Mouse (Mus musculus) CD4-positive helper T cell, adult 2 months (primary cell): ENCODE results near the gene Fam129b.
A peak's percentile ranks its signal among the peaks of the same experiment; 100 is the strongest.

Experiments
- DNase-seq: peaks from one replicate; pipeline ENCODE4 v3.0.0-alpha.2; 2012; ENCODE audit warnings: low read depth, missing footprints, low spot score

The Fam129b gene

DNA sequence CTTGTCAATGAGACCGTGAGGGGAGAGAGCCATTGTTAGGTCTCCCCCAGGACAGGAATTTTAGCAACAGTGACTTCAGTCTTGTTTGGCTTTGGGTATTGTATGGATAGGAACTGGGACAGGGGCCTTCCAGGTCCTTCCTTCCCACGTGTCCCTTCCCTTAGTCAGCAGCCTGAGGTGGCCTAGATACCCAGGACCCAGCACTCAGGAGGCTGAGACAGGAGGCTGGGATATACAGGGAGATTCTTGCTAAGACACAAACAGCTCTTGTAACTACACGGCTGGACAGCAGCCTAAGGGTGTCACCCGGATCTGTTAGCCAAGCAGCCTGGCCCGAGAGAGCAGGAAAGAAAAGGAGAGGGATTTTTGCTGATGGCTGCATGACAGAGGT is 16.3 kb upstream of the Fam129b start:
- no peak for DNase-seq

DNA sequence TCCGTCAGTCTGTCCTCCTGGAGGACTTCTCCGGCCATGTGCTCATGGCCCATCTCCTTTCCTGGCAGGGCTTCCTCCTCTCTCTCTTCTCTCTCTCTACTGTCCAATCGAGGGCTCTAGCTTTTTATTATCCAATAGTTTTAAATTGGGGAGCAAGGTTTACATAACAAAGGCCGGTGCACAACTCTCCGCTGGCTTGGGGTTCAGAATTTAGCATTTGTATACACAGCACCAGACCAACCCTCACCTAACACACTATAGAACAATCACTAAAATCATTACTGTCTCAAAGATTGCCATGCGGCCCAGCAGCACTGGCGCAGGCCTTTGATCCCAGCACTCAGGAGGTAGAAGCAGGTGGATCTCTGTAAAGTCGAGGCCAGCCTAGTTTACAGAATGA is 15.1 kb upstream of the Fam129b start:
- no peak for DNase-seq

DNA sequence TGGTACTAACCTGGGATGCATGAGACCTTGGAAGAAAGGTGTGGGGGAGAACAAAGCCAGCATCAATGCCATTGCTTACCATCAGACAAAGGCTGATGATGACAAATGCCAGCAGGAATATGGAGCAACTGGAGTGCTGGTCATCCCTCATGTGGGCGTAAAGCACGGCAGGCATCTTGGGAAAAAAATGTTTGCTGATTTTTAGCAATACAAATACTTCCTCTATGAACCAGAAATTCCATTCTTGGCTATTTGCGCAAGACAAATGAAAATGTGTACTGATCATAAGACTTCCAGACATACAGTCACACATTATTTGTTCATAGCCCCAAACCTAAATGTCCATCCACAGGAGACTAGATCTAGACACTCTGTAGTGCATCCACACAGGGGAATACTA is 12.6 kb upstream of the Fam129b start:
- DNase-seq, result no peak

DNA sequence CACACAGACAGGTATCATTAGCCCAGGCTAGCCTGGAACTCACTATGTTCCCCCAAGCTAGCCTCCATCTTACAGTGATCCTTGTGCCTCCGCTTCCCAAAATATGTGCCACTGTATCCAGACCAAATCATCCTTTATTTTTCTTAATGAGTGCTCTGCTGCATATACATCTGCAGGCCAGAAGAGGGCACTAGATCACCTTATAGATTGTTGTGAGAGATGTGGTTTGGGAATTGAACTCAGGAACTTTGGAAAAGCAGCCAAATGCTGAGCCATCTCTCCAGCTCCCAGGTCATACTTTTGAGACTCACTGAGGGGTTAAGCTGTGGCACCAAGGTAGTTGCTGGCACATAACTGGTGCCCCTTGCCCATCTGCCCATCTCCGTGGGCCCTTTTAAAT is 11.2 kb upstream of the Fam129b start:
- peak; percentile 26 for DNase-seq

DNA sequence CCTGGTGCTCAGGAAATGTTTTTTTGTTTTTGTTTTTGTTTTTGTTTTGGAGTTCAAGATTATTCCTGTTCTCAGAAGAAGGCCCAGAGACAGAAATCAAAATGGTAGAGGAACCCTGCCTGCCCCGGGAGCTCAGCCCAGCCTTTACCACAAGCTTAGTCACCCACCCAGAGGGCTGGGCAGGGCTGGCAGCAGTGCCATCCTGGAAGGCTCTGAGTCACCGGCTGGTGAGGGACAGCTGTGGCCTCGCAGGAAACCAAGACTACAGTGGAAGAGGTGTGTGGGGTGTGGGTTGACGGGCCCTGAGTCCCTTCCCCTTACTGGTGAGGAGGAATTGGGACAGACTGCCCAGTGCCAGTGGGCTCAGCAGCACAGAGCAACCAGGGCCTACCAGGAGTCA is 8.6 kb upstream of the Fam129b start:
- peak; percentile 60 for DNase-seq

DNA sequence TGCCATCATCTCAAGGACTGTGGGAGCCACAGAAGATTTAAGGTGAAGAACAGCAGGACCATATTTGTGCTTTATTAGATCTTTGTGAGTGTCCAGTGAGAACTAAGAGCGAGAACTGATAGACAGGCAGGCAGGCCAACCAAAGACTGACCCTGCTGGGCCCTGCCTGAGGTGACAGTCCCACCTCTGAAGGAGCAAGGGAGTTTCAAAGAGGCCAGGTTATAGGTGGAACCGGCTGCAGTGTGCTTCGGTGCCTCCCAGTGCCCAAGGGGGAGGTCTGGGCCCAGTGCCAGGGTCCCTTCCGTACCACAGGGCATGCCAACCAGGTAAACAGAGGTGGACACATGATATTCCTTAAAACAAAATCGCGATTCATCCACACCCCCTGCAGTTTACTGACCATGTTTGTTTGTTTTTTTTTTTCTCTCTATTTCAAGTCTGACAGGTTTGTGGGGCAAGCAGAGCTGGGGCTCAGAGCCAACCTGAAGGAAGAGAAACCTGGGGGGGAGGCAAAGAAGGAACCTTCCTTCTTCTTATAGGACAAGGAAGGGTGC is 6.1 kb upstream of the Fam129b start:
- DNase-seq, result no peak

DNA sequence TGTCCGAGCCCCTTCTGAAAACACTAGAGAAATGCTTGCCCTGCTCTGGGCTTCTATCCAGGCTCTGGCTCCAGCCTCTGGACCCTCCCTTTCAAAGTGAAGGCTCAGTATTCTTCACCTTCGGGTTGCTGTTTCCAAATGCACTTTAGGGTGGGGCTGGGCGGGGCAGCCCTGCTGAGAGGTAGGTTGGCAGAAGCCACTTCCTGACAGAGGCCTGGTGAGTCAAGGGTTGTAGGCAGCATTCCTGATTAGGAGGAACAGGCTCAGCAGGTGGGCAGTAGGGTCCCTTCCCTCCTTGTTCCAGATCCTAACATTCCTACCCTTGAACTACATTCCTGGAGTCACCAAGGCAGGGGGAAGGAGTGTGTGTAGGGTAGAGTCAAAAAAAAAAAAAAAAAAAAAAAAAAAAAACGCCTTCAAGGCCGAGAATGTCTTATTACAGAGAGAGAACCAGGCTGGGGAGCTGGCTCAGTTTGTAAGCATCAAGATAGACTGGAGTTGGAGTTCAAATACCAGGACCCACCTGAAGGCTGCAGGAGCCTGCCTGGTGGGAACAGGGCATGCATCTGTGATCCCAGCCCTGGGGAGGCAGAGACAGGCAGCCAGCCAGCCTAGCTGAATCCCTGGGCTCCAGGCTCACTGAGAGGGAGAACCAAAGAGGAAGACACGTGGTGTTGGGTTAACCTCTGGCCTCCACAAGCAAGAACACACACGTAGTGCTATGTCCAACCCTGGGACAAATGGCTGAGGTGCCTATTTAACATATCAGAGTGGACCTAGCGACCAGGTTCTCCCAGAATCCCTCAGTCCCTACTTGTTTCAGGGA is 5.4 kb upstream of the Fam129b start:
- DNase-seq, result peak; percentile 55

DNA sequence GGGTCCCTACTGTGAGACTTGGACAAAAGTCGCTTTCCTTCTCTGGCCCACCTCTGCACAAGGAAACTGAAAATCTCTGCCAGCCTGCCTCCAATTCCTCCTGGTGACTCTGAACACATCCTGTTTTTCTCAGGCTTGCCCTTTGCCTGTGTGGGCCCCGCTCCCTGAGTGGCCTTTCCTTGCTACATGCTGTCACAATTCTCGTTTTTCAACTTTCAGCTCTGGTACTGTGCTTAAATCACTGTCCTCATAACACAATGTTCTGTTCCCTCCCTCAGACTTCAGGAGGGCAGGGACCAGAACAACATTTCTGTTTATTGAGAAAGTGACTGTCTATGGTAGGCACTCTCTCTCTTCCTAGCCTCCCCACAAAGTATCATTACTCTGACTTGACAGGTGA is 1.8 kb upstream of the Fam129b start:
- no peak for DNase-seq

DNA sequence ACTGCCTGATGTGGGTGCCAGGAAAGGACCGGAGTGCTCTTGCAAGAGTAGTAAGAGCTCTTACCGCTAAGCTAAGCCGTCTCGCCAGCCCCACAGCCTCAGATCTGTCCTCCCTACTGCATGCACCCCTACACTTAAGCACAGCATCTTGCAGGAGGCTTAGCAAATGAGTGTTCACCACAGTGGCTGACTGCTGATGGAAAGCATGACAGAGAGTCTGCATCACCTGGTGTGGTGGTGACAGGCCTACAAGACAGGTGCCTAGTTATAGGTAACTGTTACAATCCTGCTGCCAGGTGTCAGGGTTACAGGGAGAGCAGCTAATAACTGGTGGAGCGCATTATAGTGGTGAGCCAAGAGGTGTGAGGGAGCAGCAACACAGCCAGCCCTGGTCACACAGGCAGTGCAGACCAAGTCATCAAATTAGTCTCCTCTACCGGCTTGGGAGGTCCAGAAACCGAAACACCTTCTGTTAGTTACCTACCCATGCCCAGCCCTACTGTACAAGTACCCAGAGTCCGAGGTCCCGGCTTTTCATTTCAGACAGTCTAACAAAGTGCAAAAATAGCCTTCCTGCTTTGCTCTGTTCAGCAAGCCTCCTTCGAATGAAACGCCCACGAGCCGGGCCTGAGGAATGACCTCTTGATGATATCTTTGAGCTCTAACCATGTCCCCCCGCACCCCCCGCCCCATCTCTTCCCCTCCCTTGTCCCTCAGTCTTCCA is 801 bp upstream of the Fam129b start:
- DNase-seq, result peak; percentile 22

DNA sequence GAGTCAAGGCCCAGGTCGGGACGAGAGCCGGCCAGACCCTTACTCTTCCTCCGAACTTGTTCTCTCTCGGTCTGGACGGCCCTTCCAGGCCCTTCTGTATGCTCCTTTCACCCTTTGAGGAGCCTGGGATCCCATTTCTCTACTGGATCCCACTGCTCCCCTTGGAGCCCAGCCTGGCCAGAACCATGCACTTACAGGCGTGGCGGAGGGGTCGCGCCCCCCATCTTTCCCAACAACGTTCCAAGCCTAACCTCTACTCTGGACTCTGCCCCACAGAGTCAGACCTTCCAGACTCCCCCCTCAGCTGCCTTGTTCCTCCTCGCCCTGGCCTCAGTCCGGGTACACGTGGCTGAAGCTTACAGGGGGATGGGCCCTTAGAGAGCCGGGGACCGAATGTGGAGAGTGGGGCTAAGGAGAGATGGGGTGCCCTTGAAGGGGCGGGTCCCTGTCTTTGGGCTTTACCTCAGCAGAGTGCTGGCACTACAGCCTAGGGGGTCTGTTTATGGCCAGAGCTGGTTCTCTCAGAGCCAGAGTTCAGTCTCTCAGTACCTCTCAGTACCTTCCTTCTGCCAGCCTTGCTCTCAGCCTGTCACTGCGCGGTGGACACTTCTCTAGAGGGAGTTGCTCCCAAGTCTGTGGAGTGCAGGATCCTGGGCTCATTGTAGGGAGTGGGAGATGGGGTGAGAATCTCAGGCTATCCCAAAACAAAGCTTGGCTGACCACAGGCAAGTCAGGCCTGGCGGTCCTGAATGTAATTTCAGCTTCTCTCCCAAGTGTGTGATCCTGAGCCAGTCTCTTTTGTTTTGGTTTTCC is 782 bp downstream of the Fam129b start:
- no peak for DNase-seq

DNA sequence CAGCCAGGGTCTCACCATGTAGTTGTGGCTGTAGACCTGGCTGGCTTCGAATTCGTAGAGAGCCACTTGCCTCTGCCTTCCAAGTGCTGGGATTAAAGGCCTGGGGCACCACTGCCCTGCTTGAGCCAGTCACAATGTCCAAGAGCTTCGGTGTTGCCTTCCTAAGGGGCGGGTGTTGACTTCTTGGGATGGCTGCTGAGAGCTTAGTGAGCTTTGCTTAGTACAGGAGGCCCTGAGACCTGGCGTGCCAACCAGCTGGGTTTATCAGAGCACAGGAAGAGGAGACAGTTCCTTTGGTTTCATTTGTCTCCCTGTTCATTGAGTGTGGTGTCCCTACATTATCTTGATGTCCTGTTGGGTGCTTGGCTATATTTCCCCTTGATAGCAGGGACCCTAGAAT is 1.4 kb downstream of the Fam129b start:
- DNase-seq, result no peak

DNA sequence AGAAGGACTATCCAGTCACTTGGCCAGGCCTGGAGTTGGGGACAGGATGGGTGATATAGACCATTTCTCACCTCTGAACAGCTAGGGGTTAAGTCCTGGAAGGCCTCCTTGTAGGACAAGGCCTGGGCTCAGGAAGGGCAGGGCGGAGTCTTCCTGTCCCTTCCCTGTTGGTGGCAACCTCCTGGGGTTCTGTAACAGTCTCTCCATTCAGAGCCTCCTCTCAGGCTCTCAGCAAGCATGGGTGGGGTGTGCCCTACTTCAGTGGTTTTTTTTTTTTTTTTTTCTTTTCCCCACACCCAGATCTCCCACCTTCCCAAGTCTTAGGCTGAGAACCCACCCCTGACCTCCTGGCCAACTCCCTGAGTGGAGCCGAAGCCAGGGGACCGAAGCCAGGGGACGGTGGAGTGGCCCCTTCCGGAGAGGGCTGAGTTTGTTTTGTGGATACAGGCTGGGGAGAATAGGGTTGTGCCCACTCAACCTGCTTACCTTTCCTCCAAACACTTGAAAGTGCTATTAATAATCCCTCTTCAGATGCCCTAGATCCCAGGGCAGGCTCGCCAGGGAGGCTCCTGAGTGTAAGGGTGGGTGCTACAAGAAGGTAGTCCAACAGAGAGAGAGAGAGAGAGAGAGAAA is 2.0 kb downstream of the Fam129b start:
- no peak for DNase-seq

DNA sequence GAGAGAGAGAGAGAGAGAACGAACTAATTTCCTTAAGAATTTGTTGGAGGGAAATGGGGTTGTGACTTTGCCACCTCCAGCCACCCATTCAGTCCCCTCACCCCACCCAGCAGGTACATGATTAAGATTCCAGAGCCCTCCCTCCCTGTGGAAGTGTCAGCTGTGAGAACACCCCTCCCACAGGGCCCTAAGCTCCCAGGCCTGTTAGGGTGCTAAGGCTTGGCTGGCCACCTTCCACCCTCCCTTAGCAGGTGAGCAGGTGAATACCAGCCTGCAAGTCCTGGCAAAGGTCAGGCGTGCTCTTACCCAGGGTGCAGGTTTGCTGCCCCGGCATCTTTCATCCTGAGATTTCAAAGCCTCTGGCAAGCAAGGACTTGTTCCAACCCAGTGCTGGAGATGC is 2.5 kb downstream of the Fam129b start:
- no peak for DNase-seq

DNA sequence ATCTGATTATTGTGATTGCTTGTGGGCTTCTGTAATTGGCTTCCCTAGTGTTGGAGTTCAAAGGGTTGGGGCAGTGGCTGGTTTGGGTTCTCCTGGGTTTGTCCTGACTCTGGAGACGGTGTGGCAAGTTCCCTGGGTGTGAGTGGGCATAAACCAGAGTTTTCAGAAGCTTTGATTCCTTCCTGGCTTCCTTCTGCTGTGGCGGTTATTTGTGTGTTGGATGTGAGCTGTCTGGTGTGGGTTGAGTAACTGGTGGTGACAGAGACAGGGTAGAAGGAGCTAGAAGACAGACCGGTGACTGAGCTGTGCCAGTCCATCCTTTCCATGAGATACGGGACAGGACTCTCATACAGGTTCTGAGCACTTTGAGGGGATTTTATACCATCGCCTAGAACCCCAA is 3.7 kb downstream of the Fam129b start:
- no peak for DNase-seq

DNA sequence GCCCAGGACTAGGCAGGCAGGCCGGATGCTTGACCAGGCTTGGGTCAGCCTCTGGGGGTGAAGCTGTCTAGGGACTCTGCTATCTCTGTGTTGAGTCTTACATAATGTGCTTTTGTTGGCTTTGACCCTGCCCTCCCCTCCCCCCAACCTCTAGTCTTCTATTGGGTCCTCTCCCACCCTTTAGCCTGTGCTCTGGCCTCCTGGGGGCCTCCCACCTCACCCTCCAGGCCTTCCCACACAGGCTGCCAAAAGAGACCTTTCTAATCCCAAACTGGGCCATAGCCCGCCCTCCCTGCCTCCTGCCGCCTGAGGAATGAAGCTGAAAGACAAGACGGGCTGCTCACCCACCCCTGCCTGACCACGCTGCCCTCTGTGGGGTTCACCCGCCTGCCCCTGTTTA is 5.1 kb downstream of the Fam129b start:
- DNase-seq, result no peak

DNA sequence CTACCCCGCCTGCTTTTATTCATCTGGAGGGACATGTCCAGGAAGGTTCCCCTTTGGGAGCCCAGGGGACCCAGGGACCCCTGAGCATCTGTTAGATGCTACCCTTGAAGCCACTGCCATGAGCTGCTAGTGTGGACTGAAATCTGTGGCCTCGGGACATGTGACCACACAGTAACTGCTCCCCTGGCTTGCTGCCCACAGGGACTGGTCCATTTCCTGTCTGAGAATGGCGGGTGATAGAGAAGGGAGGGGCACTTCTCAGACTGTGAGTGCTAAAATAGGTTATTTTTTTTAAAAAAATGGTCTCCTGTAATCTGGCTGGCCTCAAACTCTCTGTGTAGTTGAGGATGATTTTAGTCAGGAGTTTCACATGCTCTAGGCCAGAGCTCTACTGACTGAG is 5.8 kb downstream of the Fam129b start:
- DNase-seq, result peak; percentile 60

DNA sequence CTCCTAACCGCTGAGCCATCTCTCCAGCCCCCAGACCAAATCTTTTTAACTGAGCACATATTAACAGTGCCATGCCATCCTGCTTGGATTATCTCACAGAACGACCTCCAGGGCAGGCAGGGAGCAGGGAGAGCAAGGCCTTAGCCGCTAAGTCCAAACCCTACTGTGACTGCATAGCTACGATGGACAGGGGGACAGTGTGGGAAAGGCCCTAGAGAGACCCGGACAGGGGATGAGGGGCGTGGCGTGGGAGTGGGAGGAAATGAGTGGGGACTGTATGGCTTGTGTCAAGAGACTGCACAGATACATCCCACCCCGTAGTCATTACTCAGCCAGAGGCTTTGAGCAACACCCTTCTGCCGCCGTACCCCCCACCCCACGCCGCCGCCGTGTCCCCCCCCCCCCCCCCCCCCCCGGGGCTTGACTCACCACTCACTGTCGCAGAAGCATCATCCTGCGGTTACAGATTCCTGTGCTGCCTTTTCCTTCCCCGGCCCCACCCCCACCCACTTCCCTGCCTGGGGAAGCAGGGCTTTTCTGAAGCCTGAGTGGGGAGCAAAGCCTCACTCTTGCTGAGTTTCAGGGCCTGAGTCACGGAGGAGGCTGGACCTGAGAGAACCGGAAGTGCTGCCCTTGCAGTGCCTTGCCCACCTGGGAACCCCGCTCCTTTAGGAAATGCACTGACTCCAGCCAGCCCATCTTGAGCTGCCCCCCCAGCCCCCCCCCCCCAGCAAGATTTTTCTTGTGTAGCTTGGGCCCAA is 6.5 kb downstream of the Fam129b start:
- peak; percentile 75 for DNase-seq

DNA sequence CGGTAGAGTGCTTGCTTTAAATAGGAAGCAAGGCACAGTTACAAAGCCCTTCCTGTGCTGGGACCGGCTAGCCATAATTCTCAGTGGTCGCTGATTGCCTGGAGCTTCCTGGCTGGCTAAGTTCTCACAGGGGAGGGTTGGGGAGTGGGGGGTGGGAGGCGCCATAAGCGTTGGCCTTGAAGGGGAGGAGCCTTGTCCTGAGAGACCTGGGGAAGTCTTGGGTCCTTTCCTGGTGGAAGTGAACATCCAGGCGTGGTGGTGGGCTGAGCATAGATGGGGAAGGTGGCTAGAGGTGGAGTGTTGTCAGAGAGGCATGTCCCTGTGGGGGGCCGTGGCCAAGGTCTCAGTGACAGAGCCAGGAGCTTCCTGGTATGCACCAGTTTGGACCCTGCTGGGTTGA is 8.8 kb downstream of the Fam129b start:
- DNase-seq, result no peak

DNA sequence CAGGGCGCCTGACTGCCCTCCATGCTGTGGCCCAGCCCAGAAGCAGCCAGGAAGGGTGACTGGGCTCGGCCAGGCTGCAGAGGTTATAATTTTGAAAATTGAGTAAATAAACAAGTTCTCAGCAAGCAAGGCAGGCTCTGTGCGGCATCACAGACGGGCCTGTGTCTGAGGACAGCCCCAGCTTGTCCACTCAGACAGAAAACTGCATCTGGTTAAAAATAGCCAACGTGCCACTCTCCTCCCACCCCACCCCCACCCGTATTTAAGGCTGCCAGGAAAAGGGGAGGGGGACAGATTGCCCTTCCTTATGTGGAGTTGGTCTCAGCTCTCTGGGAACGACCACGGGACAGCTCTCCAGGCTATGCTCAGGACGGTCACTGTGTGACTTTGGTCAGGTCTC is 12.1 kb downstream of the Fam129b start:
- DNase-seq, result no peak

DNA sequence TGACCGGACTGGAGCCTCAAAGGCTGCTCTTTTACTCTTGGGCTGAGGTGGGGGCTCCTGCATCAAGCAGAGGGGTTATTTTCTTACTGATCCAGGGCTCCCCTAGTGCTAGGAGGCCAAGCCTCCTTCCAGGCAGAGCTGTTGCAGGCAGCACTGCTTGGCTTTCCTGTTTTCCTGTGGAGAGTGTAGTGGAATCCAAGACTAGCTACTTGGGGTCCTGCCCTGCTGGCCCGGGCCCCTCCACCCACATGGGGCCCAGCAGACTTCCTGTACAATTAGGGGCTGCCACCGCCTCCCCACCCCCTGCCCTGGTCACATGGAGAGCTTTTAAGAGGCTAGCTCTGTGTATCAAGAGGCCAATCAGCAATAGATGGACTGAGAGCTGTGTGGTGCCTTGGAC is 12.6 kb downstream of the Fam129b start:
- no peak for DNase-seq

DNA sequence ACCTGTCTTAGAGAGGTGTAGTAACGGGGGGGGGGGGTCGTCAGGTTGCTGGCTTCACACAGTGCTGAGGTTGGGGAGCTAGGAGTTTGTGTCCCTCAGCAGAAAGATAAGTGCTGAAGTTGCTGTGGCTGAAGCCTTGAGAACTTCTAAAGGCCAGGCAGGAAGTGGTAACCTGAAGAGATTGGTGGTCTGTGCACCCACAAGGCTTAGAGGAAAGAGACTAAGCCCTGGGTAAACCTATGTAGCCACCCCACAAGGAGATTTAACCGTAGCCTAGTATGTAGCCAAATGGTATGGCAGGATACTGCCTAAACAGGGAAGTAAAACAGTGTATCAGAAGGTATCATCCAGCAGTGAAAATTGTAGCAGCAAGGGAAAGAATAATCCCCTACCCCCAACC is 14.4 kb downstream of the Fam129b start:
- DNase-seq, result peak; percentile 46
